Mouse (Mus musculus) CD8-positive naive resting alpha-beta T cell, adult 2 months (primary cell): ENCODE data around the gene Rrp1b.

ENCODE experiments used
- DNase-seq, 2 experiments: peaks; one replicate each; pipeline ENCODE4 v3.0.0; 2022; ENCODE audit warnings: low read depth in 2 of 2, low spot score in 2 of 2

Rrp1b gene

DNA sequence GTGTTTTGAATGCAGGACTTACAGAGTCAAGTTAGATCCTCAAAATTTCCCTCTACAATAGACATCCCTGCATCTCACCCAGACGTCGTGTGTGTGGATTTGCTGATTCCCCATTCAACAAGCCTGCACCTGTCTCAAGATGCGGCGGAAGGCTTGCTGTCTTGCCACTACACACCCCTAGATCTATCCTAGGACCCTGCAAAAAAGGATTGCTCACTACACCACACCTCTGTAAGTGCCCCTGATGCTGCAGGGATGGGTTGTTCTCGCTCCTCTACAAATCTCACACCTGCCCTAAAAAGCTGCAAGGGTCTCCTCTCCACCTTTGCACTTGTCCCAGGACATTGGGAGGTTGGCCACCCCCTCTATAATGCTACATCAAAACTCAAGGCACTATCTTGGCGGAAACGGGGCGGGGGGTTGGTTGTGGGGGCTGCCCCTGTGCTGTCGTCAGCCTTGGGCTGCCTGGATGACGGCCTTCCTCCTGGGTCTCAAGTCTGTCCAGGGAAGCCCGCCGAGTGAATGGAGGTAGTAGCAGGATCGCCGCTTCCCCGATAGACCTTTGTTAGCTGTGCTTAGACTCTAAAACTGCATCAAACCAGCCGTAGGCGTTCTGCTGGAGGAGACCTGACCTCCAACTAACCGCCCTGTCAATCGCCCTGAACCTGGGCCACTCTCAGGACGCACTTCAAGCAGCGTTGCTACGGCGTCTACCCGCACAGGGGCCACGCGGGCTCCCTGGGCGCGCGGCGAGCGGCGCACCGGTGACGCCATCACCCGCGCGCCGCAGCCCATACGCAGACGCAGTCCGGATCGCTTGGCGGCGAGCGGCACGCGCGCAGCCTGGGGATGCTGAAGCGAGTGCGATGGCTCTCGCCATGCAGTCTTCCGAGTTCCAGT lies at the start of gene Rrp1b, which contains the start of gene Hsf2bp:
Gene Rrp1b, plus strand, starts transcription at position 492 of the 900 bp plus-strand sequence.
Gene Hsf2bp, minus strand, starts transcription at position 741 of the 900 bp plus-strand sequence.
- peak; percentile 62 to 65 for DNase-seq

DNA sequence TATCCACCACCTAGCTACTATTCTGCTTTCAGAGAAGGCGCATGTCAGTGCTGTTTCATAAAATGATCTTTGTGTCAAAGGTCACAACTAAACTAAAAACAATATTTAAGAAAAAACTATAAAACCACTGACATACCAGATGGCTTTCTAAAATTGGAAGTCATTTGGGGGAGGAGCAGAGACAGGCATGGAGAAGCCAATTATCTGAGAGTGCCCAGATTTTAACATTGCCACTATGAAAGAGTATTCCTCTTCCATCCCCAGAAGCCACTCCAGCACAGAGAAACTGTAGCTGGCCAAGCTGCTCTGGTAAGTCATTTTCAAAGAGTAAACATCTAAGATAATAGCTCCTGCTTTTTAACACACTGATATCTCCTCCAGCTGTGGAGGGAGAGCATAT lies 49.0 kb upstream of the Rrp1b start:
- DNase-seq, result no peak

DNA sequence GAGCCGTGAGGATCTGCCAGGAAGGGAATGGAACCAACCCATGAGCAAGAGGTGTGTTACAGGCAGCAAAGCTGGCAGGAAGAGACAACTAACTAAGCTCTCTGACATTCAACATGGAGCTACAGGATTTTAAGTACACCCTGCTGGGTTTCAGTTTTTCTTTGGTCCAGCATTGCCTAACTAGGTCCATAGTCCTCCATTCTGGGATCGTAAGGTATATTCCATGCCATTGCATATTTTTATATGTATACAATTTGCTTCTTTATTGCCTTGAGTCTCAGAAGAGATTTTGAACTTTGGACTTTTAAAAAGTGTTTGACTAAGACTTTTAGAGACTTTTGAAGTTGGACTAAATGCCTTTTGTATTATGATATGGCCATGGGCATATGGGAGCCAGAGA lies 46.9 kb upstream of the Rrp1b start:
- DNase-seq, result no peak

DNA sequence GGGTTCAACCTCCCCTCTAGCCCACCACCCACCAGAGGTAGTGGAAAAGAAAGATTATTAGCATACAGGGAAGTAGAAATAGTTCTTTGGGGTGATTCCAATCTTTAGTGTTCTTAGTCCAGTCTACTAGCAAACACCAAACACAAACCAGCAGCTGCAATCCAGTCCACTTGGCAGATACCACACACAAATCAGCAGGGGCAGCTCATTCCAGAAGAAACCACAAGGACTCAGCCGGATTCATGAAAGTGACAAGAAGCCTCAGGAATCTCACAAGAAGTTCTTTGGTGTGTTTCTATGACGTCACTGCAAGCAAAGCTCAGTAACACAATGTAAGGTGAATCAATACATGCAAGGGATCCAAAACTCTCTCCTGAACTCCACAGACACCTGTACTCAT lies 43.9 kb upstream of the Rrp1b start:
- DNase-seq, result no peak

DNA sequence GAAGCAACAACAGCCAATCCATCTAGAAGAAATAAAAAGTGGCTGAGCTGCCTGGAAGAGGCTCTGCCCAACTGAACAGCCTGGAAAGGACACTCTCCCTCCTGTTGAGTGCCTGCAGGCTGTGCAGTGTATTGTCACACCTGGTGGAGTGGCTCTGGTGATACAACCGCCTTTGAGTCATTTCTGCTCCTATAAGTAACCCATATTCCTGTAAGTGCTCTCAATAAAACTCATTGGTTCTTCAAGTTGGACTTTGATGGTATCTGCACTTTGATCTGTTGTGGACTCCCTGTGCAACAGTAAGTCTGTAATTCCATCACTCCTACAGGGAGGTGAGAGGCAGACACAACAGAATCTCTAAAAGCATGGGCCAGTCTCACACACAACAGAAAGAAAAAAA lies 42.5 kb upstream of the Rrp1b start:
- no peak for DNase-seq

DNA sequence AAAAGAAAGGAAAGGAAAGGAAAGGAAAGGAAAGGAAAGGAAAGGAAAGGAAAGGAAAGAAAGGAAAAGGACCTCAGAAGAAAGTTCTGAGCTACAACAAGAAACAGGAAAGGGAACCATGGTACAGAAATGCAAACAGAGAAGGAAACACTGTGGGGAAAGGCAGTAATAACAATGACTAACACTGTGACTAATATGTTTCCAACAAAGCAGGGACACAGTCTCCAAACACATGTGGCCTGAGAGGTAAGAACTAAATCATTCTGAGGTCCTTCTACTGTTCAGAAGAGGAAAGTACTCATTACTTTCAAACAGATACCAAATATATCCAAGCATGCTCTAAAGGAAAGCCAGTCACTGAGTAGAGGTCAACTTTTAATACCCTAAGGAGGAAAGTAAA lies 41.8 kb upstream of the Rrp1b start:
- no peak for DNase-seq

DNA sequence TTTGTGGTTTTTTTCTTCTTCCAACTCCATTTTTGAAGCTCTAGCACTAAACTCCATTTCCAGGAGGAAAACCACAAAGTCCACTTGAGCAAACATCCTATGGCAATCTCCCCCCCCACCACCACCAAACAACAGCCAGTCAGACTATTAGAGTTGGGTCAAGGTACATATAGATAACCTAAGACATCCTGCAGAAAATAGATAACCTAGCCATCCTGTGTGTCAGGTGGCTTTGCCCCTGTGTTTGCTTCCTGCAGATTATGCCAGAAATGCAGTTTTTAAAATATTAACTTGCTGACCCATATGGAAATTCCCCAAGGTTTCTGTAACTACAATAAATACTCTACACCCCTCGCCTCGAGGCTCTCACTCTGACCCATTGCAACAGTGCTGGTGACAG lies 40.1 kb upstream of the Rrp1b start:
- no peak for DNase-seq

DNA sequence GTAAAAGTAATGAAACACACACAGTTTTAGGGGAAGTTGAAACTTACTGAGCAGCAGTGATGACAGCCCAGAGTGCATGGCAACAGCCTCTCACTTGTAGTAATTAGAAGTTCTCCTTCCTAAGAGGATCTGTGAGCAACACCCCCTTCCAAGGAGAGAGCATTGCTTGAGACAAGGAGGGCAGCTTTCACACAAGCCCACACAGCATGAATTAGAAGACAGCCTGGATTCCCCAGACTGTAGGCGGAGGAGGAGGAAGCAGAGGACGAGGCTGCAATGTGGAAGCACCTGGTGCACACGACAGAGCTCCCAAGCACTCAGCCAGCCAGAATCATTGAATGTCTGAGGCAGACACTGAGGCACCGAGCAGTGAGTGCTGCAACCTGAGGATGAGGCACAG lies 39.6 kb upstream of the Rrp1b start:
- DNase-seq, result no peak

DNA sequence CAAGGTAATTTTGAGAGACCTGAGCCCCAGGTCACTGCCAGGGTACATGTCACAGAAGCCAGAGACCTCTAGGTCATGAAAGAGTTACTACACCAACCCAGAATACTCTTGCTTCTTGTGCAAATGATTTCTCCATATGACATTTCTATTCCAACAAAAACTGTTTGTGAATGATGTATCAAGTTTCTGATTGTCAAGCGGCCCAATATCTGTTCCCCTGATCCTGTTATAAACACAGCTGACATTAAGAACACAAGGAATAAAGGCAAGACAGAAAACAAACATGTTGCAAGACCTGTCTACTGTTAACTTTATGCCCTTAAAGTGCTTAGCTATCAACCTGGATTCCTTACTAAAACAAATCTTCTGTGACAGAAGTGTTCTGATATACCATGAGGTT lies 37.5 kb upstream of the Rrp1b start:
- DNase-seq, result no peak

DNA sequence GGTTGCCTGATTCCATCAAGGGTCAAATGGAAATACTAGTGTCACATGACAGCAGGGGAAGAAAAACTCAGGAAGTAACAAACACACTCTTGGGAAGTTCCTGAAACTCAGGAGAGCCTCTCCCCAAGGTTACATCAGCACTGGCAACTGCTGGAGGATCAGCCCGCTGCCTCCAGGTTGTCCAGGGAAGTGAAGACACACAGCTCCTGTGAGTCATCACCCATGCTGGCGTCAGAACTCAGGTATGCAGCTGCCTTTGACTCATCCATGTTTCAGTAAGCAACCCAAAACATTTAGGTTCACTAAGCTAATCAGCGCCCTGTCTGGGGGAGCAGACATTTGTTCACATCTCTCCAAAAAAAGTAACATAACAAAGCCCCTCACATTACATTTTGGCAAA lies 32.6 kb upstream of the Rrp1b start:
- DNase-seq, result no peak

DNA sequence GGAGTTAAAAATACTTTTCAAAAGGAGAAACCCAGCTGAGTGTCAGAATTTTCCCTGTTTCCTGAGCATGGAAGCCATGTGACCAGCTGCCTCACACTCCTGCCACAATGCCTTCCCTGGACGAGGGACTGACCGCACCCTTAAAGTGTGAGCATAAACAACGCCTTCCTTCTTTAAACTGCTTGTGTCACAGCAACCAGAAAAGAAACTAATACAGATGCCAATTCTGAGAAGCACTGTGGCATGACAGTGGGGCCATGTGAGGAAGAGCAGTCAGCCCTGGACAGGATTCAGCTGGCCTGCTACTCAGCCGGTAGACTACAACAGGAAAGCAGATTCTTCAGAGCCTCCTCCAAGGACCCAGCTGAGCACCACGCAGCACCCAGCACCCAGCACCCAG lies 29.1 kb upstream of the Rrp1b start:
- no peak for DNase-seq

DNA sequence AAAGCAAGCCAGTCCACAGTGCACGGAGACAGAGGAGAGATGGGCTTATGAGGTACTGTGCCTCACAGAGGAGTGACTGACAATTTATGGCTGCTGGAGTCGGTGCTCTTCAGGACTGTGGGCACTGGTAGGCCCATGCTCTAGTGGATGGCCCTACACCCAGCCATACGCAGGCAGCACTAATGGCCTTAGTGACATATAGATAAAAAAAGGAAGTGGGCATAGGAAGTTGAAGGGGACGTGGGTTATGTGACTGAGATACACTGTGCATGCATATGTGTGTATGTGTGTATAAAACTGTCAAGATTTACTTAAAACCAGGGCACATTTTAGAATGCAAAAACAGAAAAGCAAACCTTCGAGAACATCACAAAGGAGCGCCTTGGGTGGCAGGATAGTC lies 24.2 kb upstream of the Rrp1b start:
- DNase-seq, result no peak

DNA sequence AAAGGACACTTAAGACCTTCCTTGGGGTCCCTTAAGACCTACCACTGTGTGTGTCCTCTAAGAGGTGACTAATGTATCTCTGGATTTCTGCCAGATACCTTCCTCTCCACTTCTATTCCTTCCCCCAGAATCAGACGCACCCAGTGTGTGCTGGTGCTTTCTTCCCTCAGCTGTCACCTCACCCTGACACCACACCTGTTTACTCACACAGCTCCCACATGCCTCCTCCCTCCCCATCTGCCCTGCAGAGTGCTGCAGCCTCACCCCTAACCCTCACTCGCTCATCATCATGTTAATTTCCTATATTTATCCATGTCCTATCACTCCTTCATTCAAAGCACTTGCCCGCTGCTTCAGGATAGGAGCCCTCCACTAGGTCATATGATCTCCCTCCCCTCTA lies 23.6 kb upstream of the Rrp1b start:
- DNase-seq, result no peak

DNA sequence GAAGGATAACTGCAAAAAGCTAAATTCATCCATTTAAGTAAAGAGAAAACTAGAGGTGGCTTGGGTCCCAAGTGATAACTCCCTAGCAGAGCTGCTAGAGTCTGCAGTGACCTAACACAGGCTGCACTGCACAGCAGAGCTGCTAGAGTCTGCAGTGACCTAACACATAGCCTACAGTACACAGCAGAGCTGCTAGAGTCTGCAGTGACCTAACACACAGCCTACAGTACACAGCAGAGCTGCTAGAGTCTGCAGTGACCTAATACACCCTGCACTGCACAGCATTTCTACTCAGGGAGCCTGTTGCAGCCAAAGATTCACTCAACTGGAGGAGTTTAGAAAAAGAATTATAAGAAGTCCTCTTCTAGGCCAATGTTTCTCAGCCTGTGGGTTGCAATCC lies 22.2 kb upstream of the Rrp1b start:
- no peak for DNase-seq

DNA sequence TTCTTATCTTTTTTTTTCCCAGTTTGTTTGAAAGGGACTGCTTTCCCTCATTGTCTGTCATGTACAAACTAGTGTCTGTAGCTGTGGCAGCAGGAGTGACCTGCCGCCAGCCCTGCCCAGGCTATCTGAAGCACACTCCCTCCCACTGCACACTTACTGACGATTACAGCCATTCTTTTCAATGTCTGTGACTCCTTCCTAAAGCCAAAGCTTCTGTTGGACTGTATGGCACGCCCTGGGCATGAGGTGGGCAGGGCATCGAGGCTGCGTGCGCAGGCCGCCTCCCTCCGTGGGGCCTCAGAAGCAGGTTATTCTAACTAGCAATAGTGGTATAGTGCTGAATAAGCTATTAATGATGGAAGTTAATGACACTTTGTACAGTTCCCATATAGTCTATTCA lies 19.4 kb upstream of the Rrp1b start:
- DNase-seq, result no peak

DNA sequence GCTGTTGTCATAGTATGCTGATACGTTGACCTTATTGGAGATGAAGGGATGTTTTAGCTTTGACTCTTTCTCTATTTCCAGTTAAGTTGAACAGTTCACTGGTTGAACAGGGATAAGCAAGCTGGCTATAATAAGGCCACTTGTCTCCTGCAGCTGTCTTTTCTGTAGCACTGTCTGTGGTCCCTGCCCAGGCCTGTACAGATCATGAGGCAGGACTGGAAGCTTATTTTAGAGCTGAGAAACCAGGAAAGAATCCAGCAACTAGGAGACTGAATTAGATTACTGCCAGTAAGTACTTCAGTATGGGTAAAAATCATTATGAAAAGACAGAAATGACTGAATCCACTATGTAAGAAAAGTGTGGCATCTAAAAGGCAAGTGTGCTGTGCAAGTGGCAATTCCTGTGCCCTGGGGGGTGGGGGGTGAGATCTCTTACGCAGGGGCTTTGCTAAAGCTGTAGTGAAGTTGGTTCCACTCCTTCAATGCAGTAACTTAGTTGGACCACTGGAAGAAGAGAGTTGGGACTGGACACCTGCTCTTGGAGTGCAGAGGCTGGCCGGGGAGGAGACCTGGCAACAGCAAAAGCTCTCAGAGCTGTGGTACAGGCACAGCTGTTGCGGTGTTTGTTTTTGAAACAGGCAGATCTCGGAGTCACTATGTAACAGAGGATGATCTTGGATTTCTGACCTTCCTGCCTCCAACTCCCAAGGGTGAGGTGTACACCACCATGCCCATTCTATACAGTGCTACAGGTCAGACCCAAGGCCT lies 17.6 kb upstream of the Rrp1b start:
- DNase-seq, result no peak

DNA sequence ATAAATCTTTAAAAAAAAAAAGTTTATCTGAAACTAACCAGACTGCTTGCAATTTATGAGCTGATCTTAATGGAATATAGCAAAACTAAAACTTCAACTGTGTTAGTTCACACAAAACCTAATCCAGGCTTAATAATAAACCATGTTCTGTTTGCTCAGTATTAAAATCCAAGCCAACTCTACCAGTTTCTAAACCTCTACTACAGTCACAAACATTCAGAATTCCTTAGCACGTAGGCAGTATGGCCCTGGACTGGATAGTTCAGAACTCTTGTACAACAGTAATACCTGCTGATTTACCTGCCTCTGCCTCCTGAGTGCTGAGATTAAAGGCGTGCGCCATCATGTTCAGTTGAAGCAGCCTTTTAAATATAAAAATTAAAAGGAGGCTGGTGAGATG lies 13.9 kb upstream of the Rrp1b start:
- no peak for DNase-seq

DNA sequence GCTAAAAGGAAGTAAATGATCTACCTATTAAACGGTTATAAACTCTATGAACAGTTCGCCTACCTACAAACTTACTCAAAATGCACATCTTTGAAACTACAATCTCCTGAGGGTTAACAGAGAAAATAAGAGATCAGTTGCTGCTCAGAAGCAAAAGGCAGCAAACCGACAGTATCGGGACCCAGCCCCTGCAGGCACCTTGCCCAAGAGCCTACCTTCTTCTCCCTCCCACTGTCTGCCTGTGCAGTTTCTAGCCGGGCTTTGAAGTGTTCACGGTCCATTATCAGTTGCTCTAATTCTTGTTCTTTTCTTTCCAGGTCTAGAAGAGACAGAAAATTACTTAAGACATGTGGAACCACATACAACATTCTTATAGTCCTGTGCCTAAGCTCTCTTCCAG lies 13.3 kb upstream of the Rrp1b start:
- no peak for DNase-seq

DNA sequence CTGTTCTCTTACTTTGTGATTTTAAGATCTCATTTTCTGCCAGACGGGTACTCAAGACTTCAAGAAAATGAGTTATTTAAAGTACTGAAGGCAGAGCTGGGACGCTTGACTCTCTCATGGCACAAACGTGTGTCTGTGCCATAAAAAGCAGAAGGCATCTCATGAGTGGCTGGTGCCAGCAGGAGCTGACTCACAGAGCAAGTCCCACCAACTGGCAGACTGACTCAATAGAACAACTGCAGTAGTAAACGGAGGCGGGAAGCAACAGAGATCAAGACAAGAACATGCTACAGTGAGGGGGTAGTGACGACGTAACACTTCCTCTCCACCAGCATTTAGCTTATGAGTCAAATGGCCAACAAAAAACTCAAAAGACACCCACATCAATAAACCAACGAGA lies 12.8 kb upstream of the Rrp1b start:
- peak in 1 of 2 experiments; percentile 1 for DNase-seq

DNA sequence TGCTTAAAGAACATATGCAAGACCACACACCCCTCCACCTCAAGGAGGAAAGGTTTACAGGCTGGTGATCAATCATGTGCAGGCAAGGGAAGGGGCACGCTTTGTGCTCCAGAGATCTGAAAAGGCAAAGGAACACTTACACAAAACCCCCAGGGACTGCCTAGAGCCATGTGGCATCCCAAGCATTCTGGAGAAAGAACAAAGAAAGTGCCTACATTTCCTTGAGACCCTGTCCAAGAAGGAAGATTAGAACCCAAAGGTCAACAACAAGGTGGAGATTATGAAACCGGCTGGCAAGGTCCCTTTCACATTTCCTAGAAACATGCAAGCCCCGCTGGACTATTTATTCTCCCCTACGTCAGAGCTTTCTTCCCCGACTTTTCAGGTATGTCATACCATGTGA lies 11.2 kb upstream of the Rrp1b start:
- DNase-seq, result no peak

DNA sequence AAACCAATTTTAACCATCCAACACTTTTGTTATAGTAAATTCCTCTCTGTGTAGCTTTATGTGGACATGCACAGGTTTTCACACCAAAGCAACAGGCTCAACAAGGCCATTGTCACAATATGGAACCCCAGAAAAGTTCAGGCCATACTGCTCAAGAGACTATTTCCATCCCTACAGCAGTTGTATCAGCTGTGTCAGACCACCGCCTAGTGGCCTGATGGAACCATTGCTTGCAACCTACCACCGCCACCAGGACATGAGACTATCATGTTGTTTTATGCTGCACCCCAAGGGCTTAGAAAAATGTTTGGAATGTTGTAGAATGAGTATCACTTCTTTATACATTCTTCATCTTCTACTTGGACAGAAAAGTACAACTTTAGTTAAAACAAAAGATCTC lies 10.5 kb upstream of the Rrp1b start:
- DNase-seq, result peak; percentile 18 to 32

DNA sequence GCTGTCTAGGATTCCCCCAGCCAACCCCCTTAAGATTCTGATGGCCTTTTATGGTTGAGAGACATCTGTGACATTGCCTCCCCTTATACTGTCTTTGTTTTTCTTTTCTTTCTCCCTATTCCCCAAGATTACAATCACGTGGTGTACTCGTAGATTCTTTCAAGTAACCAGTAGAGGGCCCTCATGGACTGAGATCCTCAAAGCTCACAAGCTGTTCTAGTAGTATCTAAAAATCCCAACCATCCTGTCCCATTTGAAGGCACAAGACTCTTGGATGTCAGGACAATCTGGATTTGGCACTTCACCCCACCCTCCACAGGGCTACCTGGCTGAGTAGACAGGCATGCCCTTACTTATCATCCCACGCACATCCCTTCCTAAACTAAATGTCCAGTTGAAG lies 8.2 kb upstream of the Rrp1b start:
- peak in 1 of 2 experiments; percentile 9 for DNase-seq
